Mouse (Mus musculus): ENCODE results near the gene Coa5. TPM values are rescaled to one million over a fixed set of nuclear protein-coding genes. Genes with fewer than 3 reads are reported as not detected.
A peak's percentile ranks its signal among the peaks of the same experiment; 100 is the strongest.

Coa5 gene
- polyA plus RNA-seq, 1 experiment from 2014 or later = 61.7 TPM

DNA sequence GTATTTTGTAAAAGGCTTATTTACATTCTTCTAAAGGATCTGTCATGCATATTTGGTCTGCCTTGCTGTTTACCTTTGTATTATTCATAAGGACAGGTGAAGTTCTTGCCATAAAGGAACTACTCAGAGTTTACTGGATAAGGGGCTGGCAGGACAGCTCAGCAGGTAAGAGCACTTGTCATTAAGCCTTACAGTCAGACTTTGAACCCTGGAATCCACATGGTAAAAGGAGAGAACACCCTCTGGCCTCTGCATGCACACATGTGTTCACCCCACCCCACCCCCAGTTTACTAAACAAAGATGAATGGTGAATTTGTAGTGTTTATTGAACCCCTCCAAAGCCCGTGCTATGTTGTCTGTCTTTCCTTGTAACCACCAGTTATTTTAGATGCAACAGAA is 14.5 kb downstream of the Coa5 start:
- H3K27ac ChIP-seq (replicated peaks) = no peak overlapping the region
- whole genome bisulfite sequencing = 94% methylated on average over 1 of the region's 1 CpGs
- no peaks in the 10 kb centered on the region for H3K27me3 ChIP-seq (replicated peaks; ENCODE audit: low read depth, poor library complexity, severe bottlenecking)
- no peaks in the 10 kb centered on the region for H3K9me3 ChIP-seq
- H3K4me3 ChIP-seq = no peak overlapping the region
- H3K4me1 ChIP-seq = no peaks in the 10 kb centered on the region
- DNase-seq (ENCODE audit: low spot score) = no peak
- peaks cover 49% of the 10 kb centered on the region for H3K36me3 ChIP-seq (replicated peaks)

DNA sequence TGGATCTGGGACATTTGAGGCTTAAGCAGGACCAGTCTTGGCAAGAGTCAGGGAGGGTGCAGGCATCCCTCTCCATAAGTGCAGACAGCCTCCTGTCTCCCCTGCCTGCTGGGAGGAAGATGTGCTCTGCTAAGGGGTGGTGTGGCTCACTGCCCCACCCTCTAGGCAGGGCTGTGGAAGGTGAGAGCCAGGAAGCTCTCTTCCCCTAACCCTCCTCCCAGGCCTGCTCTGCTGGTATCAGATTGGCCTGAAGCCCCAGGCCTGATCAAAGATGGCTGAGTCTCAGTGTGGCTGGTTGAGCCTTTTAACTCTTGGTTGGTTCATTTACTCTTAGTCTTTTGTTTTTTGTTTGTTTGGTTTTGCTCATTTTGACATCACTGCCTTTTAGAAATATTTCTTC is 20.3 kb downstream of the Coa5 start:
- no peaks in the 10 kb centered on the region for H3K27me3 ChIP-seq (replicated peaks; ENCODE audit: low read depth, poor library complexity, severe bottlenecking)
- H3K27ac ChIP-seq (replicated peaks) = no peak overlapping the region
- no peaks in the 10 kb centered on the region for H3K9me3 ChIP-seq
- no peaks in the 10 kb centered on the region; the same call in 1 of the 2 replicates for H3K36me3 ChIP-seq (replicated peaks)
- DNase-seq (ENCODE audit: low spot score) = no peak
- no peaks in the 10 kb centered on the region for H3K4me1 ChIP-seq
- H3K4me3 ChIP-seq = no peak overlapping the region

DNA sequence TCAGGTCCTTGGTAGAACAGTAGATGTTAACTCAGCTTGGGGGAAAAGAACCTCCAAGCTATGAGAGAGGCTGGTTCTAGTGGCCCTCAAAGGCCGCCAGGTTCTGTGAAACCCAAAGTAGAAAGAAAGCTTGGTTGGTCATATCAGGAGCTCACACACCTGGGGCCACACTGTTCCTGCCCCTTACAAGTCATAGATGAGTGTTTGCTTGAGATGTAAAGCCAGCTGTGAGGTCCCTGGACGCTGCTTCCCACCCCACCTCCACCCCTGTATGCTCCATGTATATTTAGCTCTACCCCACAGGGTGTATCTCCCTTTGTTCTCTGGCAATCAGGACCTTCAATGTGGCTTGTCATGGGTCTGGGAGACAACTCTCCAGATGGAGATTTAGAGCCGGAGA is 21.2 kb downstream of the Coa5 start:
- H3K27me3 ChIP-seq (replicated peaks; ENCODE audit: low read depth, poor library complexity, severe bottlenecking) = no peaks in the 10 kb centered on the region
- whole genome bisulfite sequencing = 77% methylated on average over 3 of the region's 3 CpGs
- H3K4me1 ChIP-seq = no peaks in the 10 kb centered on the region
- H3K9me3 ChIP-seq = no peaks in the 10 kb centered on the region
- H3K4me3 ChIP-seq = no peak overlapping the region
- no peaks in the 10 kb centered on the region; the same call in 1 of the 2 replicates for H3K36me3 ChIP-seq (replicated peaks)
- H3K27ac ChIP-seq (replicated peaks) = no peak overlapping the region
- no peak for DNase-seq (ENCODE audit: low spot score)

DNA sequence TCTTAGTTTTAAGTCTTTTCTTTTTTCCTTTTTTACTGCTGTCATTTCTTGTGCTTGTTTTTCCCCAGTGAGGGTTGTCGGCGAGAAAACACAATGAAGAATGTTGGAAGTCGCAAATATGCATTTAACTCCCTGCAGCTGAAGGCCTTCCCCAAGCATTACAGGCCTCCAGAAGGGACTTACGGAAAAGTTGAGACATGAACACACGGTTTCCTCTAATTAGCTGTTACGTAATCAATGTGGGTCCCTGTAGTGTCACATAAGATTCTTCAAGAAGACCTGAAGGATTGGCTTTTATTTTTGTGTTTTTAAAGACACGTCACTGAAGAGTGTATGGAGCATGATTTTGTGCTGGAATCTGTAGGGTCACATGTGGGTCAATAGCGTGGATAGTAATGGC is 21.8 kb downstream of the Coa5 start:
- Histone ChIP-seq H3K4me3 (no peak overlapping the region), H3K9me3 (no peaks in the 10 kb centered on the region), H3K27me3 (replicated peaks; ENCODE audit: low read depth, poor library complexity, severe bottlenecking) (no peaks in the 10 kb centered on the region), H3K36me3 (replicated peaks) (no peaks in the 10 kb centered on the region; the same call in 1 of the 2 replicates), H3K27ac (replicated peaks) (no peak overlapping the region), H3K4me1 (no peaks in the 10 kb centered on the region)
- no peak for DNase-seq (ENCODE audit: low spot score)
- WGBS = 87% methylated on average over 8 of the region's 8 CpGs

DNA sequence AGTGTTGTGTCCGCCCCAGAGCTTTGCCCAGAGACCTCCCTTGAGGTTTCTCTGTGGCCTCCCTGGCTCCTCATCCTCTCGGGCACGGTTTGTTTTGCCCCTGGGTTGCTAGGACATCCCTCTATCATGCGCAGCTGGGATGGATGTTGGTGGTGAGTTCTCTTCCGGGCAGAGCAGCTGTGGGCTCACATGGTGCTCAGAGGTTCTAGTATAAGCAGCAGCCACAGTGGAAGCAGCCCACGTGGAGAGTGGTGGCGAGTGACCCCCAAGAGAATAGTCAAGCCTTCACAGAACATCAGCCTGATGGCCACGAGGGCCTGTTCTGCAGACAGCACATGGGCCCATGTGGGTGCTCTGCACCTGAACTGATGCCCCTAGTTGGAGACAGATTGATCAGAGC is 22.7 kb downstream of the Coa5 start:
- H3K9me3 ChIP-seq = no peaks in the 10 kb centered on the region
- H3K27me3 ChIP-seq (replicated peaks; ENCODE audit: low read depth, poor library complexity, severe bottlenecking) = no peaks in the 10 kb centered on the region
- no peaks in the 10 kb centered on the region for H3K36me3 ChIP-seq (replicated peaks)
- H3K27ac ChIP-seq (replicated peaks) = no peak overlapping the region
- no peak for DNase-seq (ENCODE audit: low spot score)
- H3K4me1 ChIP-seq = no peaks in the 10 kb centered on the region
- 85% methylated on average over 8 of the region's 8 CpGs for WGBS
- no peak overlapping the region for H3K4me3 ChIP-seq

DNA sequence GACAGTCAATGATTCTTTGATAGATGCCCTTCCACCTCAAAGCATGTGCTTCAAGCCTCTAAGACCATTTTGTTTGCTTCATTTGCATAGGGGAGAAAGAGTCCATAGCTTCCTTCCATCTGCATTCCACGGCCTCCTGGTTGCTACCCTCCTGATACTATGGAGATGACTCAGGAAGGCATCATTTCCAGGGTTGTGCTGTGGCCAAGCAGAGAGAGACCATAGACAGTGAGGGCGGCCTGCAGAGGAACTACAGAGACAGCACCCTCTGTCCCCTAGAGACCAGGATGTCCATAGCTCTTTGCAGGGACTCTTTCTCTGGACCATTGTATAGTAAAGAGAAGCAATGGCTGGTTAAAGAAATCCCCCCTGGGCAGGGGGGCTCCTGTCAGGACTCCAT is 24.8 kb downstream of the Coa5 start:
- 79% methylated on average over 2 of the region's 2 CpGs for WGBS
- Histone ChIP-seq H3K4me1 (no peaks in the 10 kb centered on the region), H3K27ac (replicated peaks) (no peak overlapping the region), H3K36me3 (replicated peaks) (no peaks in the 10 kb centered on the region), H3K27me3 (replicated peaks; ENCODE audit: low read depth, poor library complexity, severe bottlenecking) (no peaks in the 10 kb centered on the region), H3K9me3 (no peaks in the 10 kb centered on the region), H3K4me3 (no peak overlapping the region)
- no peak for DNase-seq (ENCODE audit: low spot score)

DNA sequence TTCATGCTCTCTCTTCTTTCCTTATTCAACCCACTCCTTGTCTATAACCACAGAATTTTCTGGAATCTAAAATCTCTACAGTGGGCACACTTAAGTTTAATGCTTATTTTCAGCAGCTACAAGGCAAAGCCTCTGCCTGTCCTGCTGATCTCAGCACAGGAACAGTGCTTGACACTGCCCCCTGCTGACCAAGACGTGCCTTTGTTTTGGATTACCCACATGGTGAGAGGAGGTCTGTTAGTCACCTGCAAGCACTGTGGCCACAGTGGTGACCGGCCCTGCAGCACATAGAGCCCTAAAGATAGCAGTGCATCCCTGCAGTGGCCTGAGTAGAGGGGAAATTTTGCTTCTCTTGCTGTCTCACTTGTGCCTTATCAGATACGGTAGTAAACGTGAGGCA is 28.2 kb downstream of the Coa5 start:
- DNase-seq (ENCODE audit: low spot score) = peak; percentile 63
- Histone ChIP-seq H3K27ac (replicated peaks) (no peak overlapping the region), H3K4me3 (no peak overlapping the region), H3K4me1 (no peaks in the 10 kb centered on the region; the same call in 1 of the 2 replicates), H3K9me3 (no peaks in the 10 kb centered on the region), H3K36me3 (replicated peaks) (no peaks in the 10 kb centered on the region), H3K27me3 (replicated peaks; ENCODE audit: low read depth, poor library complexity, severe bottlenecking) (no peaks in the 10 kb centered on the region)
- 60% methylated on average over 4 of the region's 4 CpGs for WGBS

DNA sequence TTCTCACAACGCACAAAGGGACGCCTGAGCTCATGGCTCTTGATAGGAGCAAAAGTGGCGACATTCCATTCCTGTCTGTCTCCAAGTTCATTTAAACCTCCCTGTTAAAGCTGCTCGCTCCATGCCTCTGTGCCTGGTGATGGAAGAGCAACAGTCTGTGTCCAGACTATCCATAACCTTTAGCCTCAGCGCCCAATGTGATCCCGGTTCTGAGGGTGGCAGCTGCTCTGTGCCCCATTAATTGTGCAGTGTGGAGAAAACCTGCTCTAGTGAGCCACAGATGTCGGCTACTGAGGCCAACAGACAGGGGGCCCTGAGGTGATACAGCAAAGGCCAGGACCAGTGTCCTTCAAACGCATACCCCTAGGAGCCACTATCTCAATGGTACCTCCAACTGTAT is 30.2 kb downstream of the Coa5 start:
- no peak for DNase-seq (ENCODE audit: low spot score)
- no peak overlapping the region for H3K27ac ChIP-seq (replicated peaks)
- WGBS = 83% methylated on average over 8 of the region's 8 CpGs
- no peaks in the 10 kb centered on the region; the same call in 1 of the 2 replicates for H3K4me1 ChIP-seq
- peaks cover 5% of the 10 kb centered on the region; the same call in 1 of the 2 replicates for H3K36me3 ChIP-seq (replicated peaks)
- no peak overlapping the region for H3K4me3 ChIP-seq
- H3K9me3 ChIP-seq = no peaks in the 10 kb centered on the region
- H3K27me3 ChIP-seq (replicated peaks; ENCODE audit: low read depth, poor library complexity, severe bottlenecking) = no peaks in the 10 kb centered on the region

DNA sequence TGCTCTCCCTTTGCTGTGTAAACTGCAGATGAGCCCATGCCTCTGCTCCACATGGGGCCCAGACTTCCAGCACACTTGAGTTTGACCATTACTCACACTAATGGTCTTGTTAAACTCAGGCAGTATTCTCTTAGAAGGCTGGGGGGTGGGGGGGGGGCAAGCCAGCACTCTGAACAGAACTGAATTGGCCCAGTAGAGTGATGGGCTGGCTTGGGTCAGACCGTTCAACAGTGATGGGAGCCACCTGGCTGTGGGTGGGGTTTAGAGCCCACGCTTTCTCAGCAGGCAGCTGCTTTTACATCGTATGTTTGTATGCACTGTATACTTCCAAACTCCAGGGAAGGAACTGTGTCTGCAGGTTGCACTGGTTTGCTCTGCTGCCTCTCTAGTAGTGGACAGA is 30.9 kb downstream of the Coa5 start:
- WGBS = 75% methylated on average over 3 of the region's 3 CpGs

DNA sequence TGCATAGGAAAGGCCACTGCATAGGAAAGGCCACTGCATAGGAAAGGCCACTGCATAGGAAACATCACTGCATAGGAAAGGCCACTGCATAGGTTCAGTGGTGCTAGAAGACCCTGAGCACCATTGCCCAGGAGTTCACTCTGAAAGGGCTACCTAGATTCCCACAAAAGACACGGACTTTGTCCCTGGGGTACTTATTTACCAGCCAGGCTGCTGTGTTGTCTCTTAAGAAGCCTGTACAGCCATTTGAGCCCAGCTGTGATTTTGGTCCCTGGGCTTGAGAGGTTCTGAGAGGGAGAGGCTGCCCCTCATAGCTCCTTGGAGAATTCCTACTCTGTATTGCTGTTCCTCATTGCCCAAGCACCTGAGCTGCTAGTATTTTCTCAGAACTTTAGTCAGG is 33.4 kb downstream of the Coa5 start:
- Histone ChIP-seq H3K4me3 (no peak overlapping the region), H3K27me3 (replicated peaks; ENCODE audit: low read depth, poor library complexity, severe bottlenecking) (no peaks in the 10 kb centered on the region), H3K36me3 (replicated peaks) (peaks cover 10% of the 10 kb centered on the region; the same call in 1 of the 2 replicates), H3K4me1 (no peaks in the 10 kb centered on the region; the same call in 1 of the 2 replicates), H3K27ac (replicated peaks) (no peak overlapping the region), H3K9me3 (no peaks in the 10 kb centered on the region)
- no peak for DNase-seq (ENCODE audit: low spot score)
- 81% methylated on average over 1 of the region's 1 CpGs for WGBS

More for the DNA sequence above, 30.9 kb downstream of the Coa5 start:
- no peak overlapping the region for H3K27ac ChIP-seq (replicated peaks)
- no peaks in the 10 kb centered on the region for H3K27me3 ChIP-seq (replicated peaks; ENCODE audit: low read depth, poor library complexity, severe bottlenecking)
- H3K4me1 ChIP-seq = no peaks in the 10 kb centered on the region; the same call in 1 of the 2 replicates
- no peak for DNase-seq (ENCODE audit: low spot score)
- H3K36me3 ChIP-seq (replicated peaks) = peaks cover 5% of the 10 kb centered on the region; the same call in 1 of the 2 replicates
- H3K9me3 ChIP-seq = no peaks in the 10 kb centered on the region
- H3K4me3 ChIP-seq = no peak overlapping the region

DNA sequence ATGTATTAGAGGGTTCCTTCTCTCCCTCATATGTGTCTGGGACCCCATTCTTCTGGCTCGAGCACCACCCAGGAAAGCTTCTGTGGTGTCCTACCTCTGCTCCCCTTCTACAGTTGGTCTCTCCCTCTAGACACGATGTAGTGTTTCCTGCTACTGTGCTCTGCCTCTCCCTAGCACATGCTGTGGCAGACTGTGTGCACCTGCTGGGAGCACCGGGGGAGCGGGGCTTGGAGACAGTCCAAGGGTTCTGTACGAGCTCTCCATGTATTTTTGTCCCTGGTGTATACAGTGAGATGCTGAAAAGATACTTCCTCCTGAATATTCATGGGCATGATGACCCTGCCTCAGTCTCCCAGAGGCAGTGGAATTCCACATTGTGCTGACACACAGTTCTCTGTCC is 36.7 kb downstream of the Coa5 start:
- Histone ChIP-seq H3K36me3 (replicated peaks) (peaks cover 17% of the 10 kb centered on the region; the same call in 1 of the 2 replicates), H3K4me1 (peaks cover 5% of the 10 kb centered on the region; the same call in 1 of the 2 replicates), H3K4me3 (no peak overlapping the region), H3K9me3 (no peaks in the 10 kb centered on the region), H3K27ac (replicated peaks) (no peak overlapping the region), H3K27me3 (replicated peaks; ENCODE audit: low read depth, poor library complexity, severe bottlenecking) (no peaks in the 10 kb centered on the region)
- 86% methylated on average over 5 of the region's 5 CpGs for WGBS
- no peak for DNase-seq (ENCODE audit: low spot score)

DNA sequence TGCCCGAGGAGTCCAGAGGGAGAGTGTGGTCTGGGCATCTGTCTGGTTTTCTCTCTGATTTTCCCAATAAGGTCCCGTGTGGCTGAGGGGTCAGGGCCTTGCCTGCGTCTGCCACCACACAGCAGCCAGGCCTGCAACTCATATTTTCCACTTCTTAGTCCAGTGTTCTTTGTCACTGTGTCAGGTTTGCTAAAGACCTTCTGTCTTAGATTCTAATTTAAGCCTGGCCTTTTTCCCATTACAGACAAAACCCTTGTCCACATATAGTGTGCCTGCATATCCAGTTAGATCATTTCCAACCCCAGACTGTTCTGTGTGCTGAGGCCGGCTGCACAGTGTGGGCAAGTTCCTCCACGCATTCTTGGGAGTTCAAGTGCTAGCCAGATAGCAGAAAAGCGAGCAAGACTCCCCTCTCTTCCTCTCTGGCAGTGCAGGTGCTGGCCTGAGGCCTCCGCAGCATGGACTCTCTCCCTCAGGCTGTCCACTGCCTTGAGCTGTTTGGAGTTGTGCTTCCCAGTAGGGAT is 43.4 kb downstream of the Coa5 start:
- no peak for DNase-seq (ENCODE audit: low spot score)
- peaks cover 7% of the 10 kb centered on the region; the same call in 1 of the 2 replicates for H3K36me3 ChIP-seq (replicated peaks)
- no peak overlapping the region for H3K4me3 ChIP-seq
- no peaks in the 10 kb centered on the region for H3K27me3 ChIP-seq (replicated peaks; ENCODE audit: low read depth, poor library complexity, severe bottlenecking)
- H3K27ac ChIP-seq (replicated peaks) = peak overlapping the region; percentile 44; the same call in 1 of the 2 replicates
- no peaks in the 10 kb centered on the region for H3K9me3 ChIP-seq
- H3K4me1 ChIP-seq = peaks cover 13% of the 10 kb centered on the region
- 75% methylated on average over 7 of the region's 7 CpGs for WGBS

DNA sequence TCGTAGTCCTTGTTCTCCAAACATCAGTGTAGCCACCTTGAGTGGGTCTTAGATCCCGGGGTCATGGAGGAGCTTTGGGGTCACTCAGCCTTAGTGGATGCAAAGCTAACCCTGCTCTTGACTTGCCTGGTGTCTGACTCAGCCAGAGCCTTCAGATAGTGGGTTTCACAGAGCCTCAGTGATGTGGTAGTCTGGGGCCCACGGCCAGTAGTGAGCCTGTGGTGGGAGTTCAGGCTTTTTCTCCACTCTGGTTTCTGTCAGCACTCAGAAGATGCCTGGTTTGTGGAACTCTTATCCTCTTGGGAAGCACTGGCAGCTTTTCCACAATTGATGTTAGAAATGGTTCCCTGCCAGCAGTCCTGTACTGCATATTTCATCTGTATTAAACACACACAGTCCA is 45.6 kb downstream of the Coa5 start:
- 90% methylated on average over 3 of the region's 3 CpGs for WGBS
- Histone ChIP-seq H3K9me3 (no peaks in the 10 kb centered on the region), H3K4me1 (peaks cover 12% of the 10 kb centered on the region), H3K27me3 (replicated peaks; ENCODE audit: low read depth, poor library complexity, severe bottlenecking) (no peaks in the 10 kb centered on the region), H3K4me3 (no peak overlapping the region), H3K36me3 (replicated peaks) (peaks cover 11% of the 10 kb centered on the region), H3K27ac (replicated peaks) (no peak overlapping the region)
- DNase-seq (ENCODE audit: low spot score) = no peak
